Mouse (Mus musculus) neutrophil, adult 59 days (primary cell): Measurements from ENCODE around the gene Il17rb. TPM values are rescaled to one million over a fixed set of nuclear protein-coding genes. Genes with fewer than 3 reads are reported as not detected.

Experiments
- total RNA-seq, 2 experiments: library from RNA; stranded (reverse); gene quantifications; 1 replicate in 1 of 2; 2 replicates in 1 of 2; pipeline ENCODE4 v1.2.4; 2023

Gene Il17rb
- total RNA-seq, result under 1 TPM; 0.37 to 0.91 TPM

GRCm38 (mm10) chr14:30008733-30009575, at the start of gene Il17rb, which contains the start of gene Chdh:
Gene Il17rb, minus strand, starts transcription at chr14:30008896.
Gene Chdh, plus strand, starts transcription at chr14:30009023.

GRCm38 (mm10) chr14:29978254-29979204, 30.2 kb downstream of the Il17rb start, which contains the start of gene Actr8:
Gene Actr8, plus strand, starts transcription at chr14:29978337.

GRCm38 (mm10) chr14:29968075-29968821, 40.4 kb downstream of the Il17rb start, which contains the start of gene Selenok:
Gene Selenok, plus strand, starts transcription at chr14:29968308.

Other genes starting within 250 kb of the Il17rb start
- gene Selenok, start 40.6 kb downstream of the Il17rb start, total RNA-seq, result 100 to 1,000 TPM; 127 to 133 TPM
- gene Actr8, start 30.6 kb downstream of the Il17rb start, total RNA-seq, result 10 to 100 TPM; 34.0 to 43.0 TPM
- gene Chdh, start 127 bp upstream of the Il17rb start, total RNA-seq, result 10 to 100 TPM in 1 of 2 experiments, 1 to 10 TPM in 1; 7.9 to 11.2 TPM